Comparison of ENCODE assay signal across 30 mouse cellular contexts in the genomic region with DNA sequence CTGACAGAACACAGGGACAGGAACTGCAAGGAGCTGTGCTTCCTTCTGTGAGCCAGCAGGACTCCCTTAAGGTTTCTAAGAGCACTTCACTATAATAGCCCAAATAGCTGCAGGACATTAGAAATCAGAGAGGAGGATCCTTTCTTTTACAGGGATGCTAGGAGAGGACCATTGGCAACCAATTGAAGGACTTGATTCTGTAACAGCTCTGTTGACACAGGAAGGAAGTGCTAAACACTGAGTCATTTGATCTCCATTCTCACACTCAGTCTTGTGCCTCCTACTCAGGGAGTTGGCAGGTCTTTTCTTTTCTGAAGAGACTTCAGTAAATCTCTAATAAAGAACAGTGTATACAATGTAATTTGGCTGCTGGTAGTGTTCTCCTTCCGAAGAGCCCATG.
DNase-seq lines count a peak whose midpoint lies in the region; ATAC-seq lines count a peak whose summit lies in the region.
"Had no signal": no experiment of that assay in that cellular context is flagged by ENCODE, and none has a peak within 500 bp of the region (broad histone marks: within the 10 kb centered on the region; RNA-seq: fewer than 3 reads in every experiment).

No protein-coding gene starts in this region.

- ATAC-seq in kidney, embryonic 16.5 days (ENCODE audit: low FRiP score, low TSS enrichment): peak; percentile 33; the same call in 1 of the 2 replicates
- no peak for ATAC-seq in forebrain, embryonic 14.5 days
- no peak for ATAC-seq in erythroblast, adult 5-6 weeks (replicated peaks; ENCODE audit: low FRiP score, poor library complexity, severe bottlenecking)
- ATAC-seq: intestine, postnatal 0 days; liver, embryonic 12.5 days; liver, postnatal 0 days; midbrain, embryonic 13.5 days had no signal

- no peak overlapping the region for H3K4me3 ChIP-seq in kidney, embryonic 16.5 days (ENCODE audit: low read length)
- H3K4me3 ChIP-seq in forebrain, embryonic 14.5 days (ENCODE audit: low read depth, low read length): no peak overlapping the region
- H3K4me3 ChIP-seq: embryonic facial prominence, embryonic 13.5 days; erythroblast, embryonic 14.5 days; liver, embryonic 12.5 days; midbrain, embryonic 13.5 days; neural tube, embryonic 13.5 days had no signal

- no peak overlapping the region for H3K9ac ChIP-seq in kidney, embryonic 16.5 days (replicated peaks; ENCODE audit: low read length)
- no peak overlapping the region for H3K9ac ChIP-seq in forebrain, embryonic 14.5 days (ENCODE audit: low read length)
- H3K9ac ChIP-seq: embryonic facial prominence, embryonic 13.5 days; hindbrain, embryonic 14.5 days; liver, embryonic 12.5 days; liver, postnatal 0 days; midbrain, embryonic 13.5 days; neural tube, embryonic 13.5 days had no signal

- H3K36me3 ChIP-seq in kidney, embryonic 16.5 days (ENCODE audit: insufficient read depth, low read length): peaks cover 14% of the 10 kb centered on the region
- 0 out of 2 replicates have a peak, but pooled peaks cover 3% of the 10 kb centered on the region for H3K36me3 ChIP-seq in forebrain, embryonic 14.5 days (ENCODE audit: control insufficient read depth, insufficient read depth, low read length)
- H3K36me3 ChIP-seq: liver, embryonic 12.5 days; midbrain, embryonic 13.5 days; neural tube, embryonic 13.5 days had no signal

- H3K4me2 ChIP-seq in kidney, embryonic 16.5 days (replicated peaks; ENCODE audit: low read depth, low read length): no peak overlapping the region
- no peak overlapping the region for H3K4me2 ChIP-seq in forebrain, embryonic 14.5 days (ENCODE audit: low read length)
- H3K4me2 ChIP-seq: embryonic facial prominence, embryonic 13.5 days; heart, embryonic 11.5 days; hindbrain, embryonic 14.5 days; liver, embryonic 12.5 days; midbrain, embryonic 13.5 days; neural tube, embryonic 13.5 days had no signal

- no peak overlapping the region for H3K27ac ChIP-seq in kidney, embryonic 16.5 days (ENCODE audit: low read length)
- no peak overlapping the region for H3K27ac ChIP-seq in forebrain, embryonic 14.5 days (ENCODE audit: low read depth, low read length)
- H3K27ac ChIP-seq: embryonic facial prominence, embryonic 13.5 days; hindbrain, embryonic 14.5 days; liver, embryonic 12.5 days; macrophage; midbrain, embryonic 13.5 days; neural tube, embryonic 13.5 days had no signal

- H3K4me1 ChIP-seq in kidney, embryonic 16.5 days (ENCODE audit: insufficient read depth, low read length): peaks cover 2% of the 10 kb centered on the region; the same call in 1 of the 2 replicates
- H3K4me1 ChIP-seq in forebrain, embryonic 14.5 days (ENCODE audit: control insufficient read depth, insufficient read depth, low read length): no peaks in the 10 kb centered on the region; the same call in 1 of the 2 replicates
- H3K4me1 ChIP-seq: embryonic facial prominence, embryonic 13.5 days; liver, embryonic 12.5 days; neural tube, embryonic 13.5 days had no signal

- DNase-seq in kidney, adult 9 months: no peak
- peak; percentile 24 for DNase-seq in right cerebral cortex, adult 18-20 months
- DNase-seq in right cerebral cortex, postnatal 14 days: no peak
- peak; percentile 39 for DNase-seq in ZHBTc4 (ENCODE audit: low read depth, low spot score)
- no peak for DNase-seq in forebrain, embryonic 14.5 days (ENCODE audit: low spot score)
- DNase-seq: adrenal gland, postnatal 25 days; B cell, adult 2 months; cerebellum, adult 18-20 months; cerebellum, postnatal 10 days; gastrocnemius, postnatal 36 days; heart, adult 18-20 months; heart, postnatal 4 days; kidney, postnatal 10 days; left cerebral cortex, postnatal 4 days; liver, postnatal 0 days; right cerebral cortex, postnatal 25 days; spleen, adult 18-20 months; thymus, adult 2 months; thymus, postnatal 4 days had no signal

- no peaks in the 10 kb centered on the region for H3K9me3 ChIP-seq in kidney, embryonic 16.5 days (ENCODE audit: low read length)
- no peaks in the 10 kb centered on the region for H3K9me3 ChIP-seq in forebrain, embryonic 14.5 days (replicated peaks; ENCODE audit: control insufficient read depth, low read length)
- H3K9me3 ChIP-seq: embryonic facial prominence, embryonic 13.5 days; liver, embryonic 12.5 days; midbrain, embryonic 13.5 days; neural tube, embryonic 13.5 days had no signal

- 32% methylated on average over 1 of the region's 1 CpGs for WGBS in kidney, embryonic 16.5 days
- 26% methylated on average over 1 of the region's 1 CpGs for WGBS in forebrain, embryonic 14.5 days

- H3K27me3 ChIP-seq in kidney, embryonic 16.5 days (ENCODE audit: insufficient read depth, low read length): no peaks in the 10 kb centered on the region
- H3K27me3 ChIP-seq in forebrain, embryonic 14.5 days (replicated peaks; ENCODE audit: control insufficient read depth, insufficient read depth, low read length): no peaks in the 10 kb centered on the region
- H3K27me3 ChIP-seq: embryonic facial prominence, embryonic 13.5 days; liver, embryonic 12.5 days; midbrain, embryonic 13.5 days; neural tube, embryonic 13.5 days had no signal

Comparison
In these comparisons a context has a peak if more than half of its experiments do, and no peak if none do; other contexts are left out.
1. DNase-seq: peak in right cerebral cortex, adult 18-20 months (single experiment) and ZHBTc4 (single experiment); none in kidney, adult 9 months (single experiment), right cerebral cortex, postnatal 14 days (single experiment) and forebrain, embryonic 14.5 days (single experiment).